Mouse (Mus musculus): ENCODE measurements around the gene Cpm.

GRCm38 (mm10) chr10:117624222-117624621 lies 5.1 kb upstream of the Cpm start:
- TF ChIP-seq CTCF (IDR thresholded peaks at IDR 0.05; ENCODE audit: low read depth, low read length) (no peak), POLR2A (IDR thresholded peaks at IDR 0.05; ENCODE audit: insufficient read depth, low read length) (no peak)

All from ES-Bruce4 (cell line).